Mouse (Mus musculus) liver, adult 2 months (tissue): ENCODE measurements at regions not wholly inside any gene's neighbourhood (a gene's known extent, or its start where the extent isn't known, plus 50 kb on each side); places are given as distances from the start of the nearest gene placed in this dataset.
A peak's percentile ranks its signal among the peaks of the same experiment; 100 is the strongest.

Experiments used
- DNase-seq: peaks from one replicate; pipeline ENCODE4 v3.0.0-alpha.2; 2011; ENCODE audit warnings: low read depth, low spot score; ENCODE audit errors: extremely low read depth
- H3K27ac ChIP-seq: fragments of 200-500 bp; replicated peaks from 2 replicates; pipeline ENCODE4 v1.5.1; 2012; ENCODE audit warnings: low read depth, mild to moderate bottlenecking, control low read depth, inconsistent platforms, low read length; ENCODE audit not compliant: insufficient read depth
- H3K27me3 ChIP-seq: fragments of 200-500 bp; 2 replicates; pipeline ENCODE4 v1.6.1; 2012; ENCODE audit warnings: mild to moderate bottlenecking, moderate library complexity, low read length, inconsistent platforms; ENCODE audit not compliant: control insufficient read depth, insufficient read depth
- H3K36me3 ChIP-seq: fragments of 200-500 bp; 2 replicates; pipeline ENCODE4 v1.6.1; 2012; ENCODE audit warnings: low read length, inconsistent platforms; ENCODE audit not compliant: control insufficient read depth, insufficient read depth
- H3K4me1 ChIP-seq: fragments of 200-500 bp; 2 replicates; pipeline ENCODE4 v1.6.1; 2011; ENCODE audit warnings: low read length; ENCODE audit not compliant: control insufficient read depth, insufficient read depth
- H3K4me3 ChIP-seq: fragments of 200-500 bp; 2 replicates; pipeline ENCODE4 v1.5.1; 2011; ENCODE audit warnings: low read depth, mild to moderate bottlenecking, control low read depth, low read length, moderate library complexity; ENCODE audit not compliant: insufficient read depth
- H3K79me2 ChIP-seq: fragments of 200-500 bp; 2 replicates; pipeline ENCODE4 v1.6.1; 2012; ENCODE audit warnings: inconsistent platforms, mild to moderate bottlenecking, low read length, moderate library complexity; ENCODE audit not compliant: control insufficient read depth, insufficient read depth
- H3K9ac ChIP-seq: fragments of 200-500 bp; 2 replicates; pipeline ENCODE4 v1.6.1; 2012; ENCODE audit warnings: low read depth, mild to moderate bottlenecking, control low read depth, inconsistent platforms, low read length
- CTCF ChIP-seq: fragments of 200-500 bp; IDR thresholded peaks from 2 replicates; pipeline ENCODE4 v1.5.1; 2011; ENCODE audit warnings: low read depth, low read length, control low read depth
- POLR2A ChIP-seq: fragments of 200-500 bp; IDR thresholded peaks from 2 replicates; pipeline ENCODE4 v1.6.1; 2011; ENCODE audit warnings: low read length, control low read depth; ENCODE audit not compliant: insufficient read depth; ENCODE audit errors: extremely low read depth
- WGBS: fragments of 180-500 bp; shearing (Covaris S2); methylation state at CpG from one replicate; pipeline ENCODE4 v1.1.7; 2018; 5-methylcytosine and 5-hydroxymethylcytosine counted together

DNA sequence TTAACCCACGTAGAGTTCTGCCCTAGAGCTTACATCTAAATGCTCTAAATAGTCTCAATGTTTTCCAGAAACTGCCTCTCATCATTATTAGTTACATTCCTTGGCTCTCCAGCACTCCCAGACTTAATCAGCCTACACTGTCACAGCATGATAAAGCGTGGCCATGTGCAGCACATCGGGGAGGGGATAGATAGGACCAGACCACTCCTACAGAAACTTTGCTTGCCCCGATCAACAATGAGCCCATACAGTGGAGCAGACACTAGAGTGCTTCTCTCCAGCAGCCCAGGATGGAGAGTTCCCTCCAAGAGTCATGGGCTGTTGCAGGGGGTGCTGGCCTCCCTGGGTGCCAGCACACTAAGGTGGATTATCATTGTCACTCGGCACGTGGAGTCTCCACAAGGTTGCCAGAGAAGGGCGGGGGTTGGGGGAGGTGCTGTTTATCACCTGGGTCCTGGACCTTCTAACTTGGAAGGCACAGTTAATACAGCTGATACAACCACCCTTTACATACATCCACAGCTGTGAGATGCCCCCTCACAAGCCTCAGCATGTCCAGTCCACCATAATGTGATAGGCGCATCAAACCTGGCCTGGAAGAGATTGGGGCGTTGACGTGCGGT, 73.4 kb upstream of the Armc2 start:
- WGBS: 88% methylated on average over 11 of the region's 11 CpGs

DNA sequence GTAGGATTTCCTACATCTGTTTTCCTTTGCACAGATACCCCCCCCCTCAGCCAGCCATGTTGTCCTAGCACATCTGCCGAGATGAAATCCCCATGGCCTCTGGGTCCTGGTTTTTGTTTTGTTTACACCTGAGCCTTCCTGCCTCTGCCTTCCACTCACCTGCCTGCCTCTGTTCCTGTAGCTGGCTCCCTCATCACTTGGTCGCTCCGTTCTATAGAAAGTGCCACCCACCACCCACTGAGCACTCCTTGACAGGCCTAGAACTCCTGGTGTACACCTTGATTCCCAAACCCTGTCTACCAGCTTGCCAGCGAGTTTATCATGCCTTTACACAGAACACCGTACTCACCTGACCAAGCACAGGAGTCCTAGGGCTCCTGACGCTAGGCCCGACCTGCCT, 72.6 kb upstream of the Armc2 start:
- H3K27me3 ChIP-seq: no peaks in the 10 kb centered on the region
- H3K79me2 ChIP-seq: no peaks in the 10 kb centered on the region
- TF ChIP-seq CTCF (no peak), POLR2A (no peak)
- H3K36me3 ChIP-seq: no peaks in the 10 kb centered on the region
- 93% methylated on average over 7 of the region's 7 CpGs for WGBS
- DNase-seq: no peak
- H3K27ac ChIP-seq: no peak overlapping the region
- H3K4me3 ChIP-seq: no peak overlapping the region
- H3K4me1 ChIP-seq: peaks cover 5% of the 10 kb centered on the region
- H3K9ac ChIP-seq: no peak overlapping the region

More for the DNA sequence above, 73.4 kb upstream of the Armc2 start:
- no peak overlapping the region for H3K9ac ChIP-seq
- no peak overlapping the region for H3K4me3 ChIP-seq
- peaks cover 5% of the 10 kb centered on the region for H3K4me1 ChIP-seq
- no peak for TF ChIP-seq CTCF
- TF ChIP-seq POLR2A: no peak
- no peak for DNase-seq
- H3K27ac ChIP-seq: no peak overlapping the region
- H3K79me2 ChIP-seq: no peaks in the 10 kb centered on the region
- H3K27me3 ChIP-seq: no peaks in the 10 kb centered on the region
- H3K36me3 ChIP-seq: no peaks in the 10 kb centered on the region

DNA sequence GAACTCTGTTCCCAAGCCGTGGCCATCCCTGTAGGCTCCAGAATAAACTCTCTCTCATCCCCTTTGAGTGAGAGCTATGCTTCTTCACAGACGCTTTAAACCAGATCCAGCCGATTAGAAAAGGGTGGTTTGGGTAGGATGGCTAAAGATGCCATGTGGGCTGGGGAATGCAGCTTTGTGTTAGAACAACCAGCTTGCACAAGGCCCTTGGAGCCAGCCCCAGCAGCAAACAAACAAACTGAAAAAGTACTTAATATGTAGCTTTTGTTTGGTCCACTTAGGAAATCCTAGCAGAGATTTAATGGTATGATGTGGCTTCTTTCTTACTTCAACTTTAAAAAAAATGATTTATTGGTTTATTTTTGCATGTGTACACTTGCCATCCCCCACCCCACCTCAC, 71.9 kb upstream of the Armc2 start:
- H3K27ac ChIP-seq: no peak overlapping the region
- peak; percentile 19 for DNase-seq
- no peak for TF ChIP-seq CTCF
- TF ChIP-seq POLR2A: no peak
- no peaks in the 10 kb centered on the region for H3K79me2 ChIP-seq
- H3K4me1 ChIP-seq: peaks cover 5% of the 10 kb centered on the region
- WGBS: 75% methylated on average over 3 of the region's 3 CpGs
- no peaks in the 10 kb centered on the region for H3K27me3 ChIP-seq
- no peak overlapping the region for H3K4me3 ChIP-seq
- H3K36me3 ChIP-seq: no peaks in the 10 kb centered on the region
- no peak overlapping the region for H3K9ac ChIP-seq

DNA sequence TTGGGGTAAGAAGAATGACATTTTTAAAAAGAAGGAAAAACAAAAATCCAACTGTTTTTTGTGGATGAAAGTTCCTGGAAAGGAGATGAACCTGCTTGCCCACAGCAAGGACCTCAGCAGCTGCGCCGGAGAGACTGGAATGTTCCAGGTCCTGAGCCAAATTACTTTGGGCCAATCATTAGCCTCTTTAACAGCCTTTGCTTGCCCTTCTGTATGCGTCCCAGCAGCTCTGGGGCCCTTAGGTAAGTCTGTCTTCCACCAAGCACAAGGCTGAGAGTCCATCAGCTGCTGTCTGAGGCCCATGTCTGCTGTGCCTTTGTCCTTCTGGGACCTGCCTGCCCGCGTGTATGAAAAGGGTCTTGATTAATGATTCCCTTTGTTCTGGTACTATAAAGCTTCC, 71.4 kb upstream of the Armc2 start:
- H3K4me3 ChIP-seq: no peak overlapping the region
- WGBS: 41% methylated on average over 5 of the region's 5 CpGs
- DNase-seq: peak; percentile 67
- H3K9ac ChIP-seq: no peak overlapping the region
- TF ChIP-seq POLR2A (no peak), CTCF (no peak)
- peaks cover 5% of the 10 kb centered on the region for H3K4me1 ChIP-seq
- H3K36me3 ChIP-seq: no peaks in the 10 kb centered on the region
- H3K27ac ChIP-seq: no peak overlapping the region
- no peaks in the 10 kb centered on the region for H3K79me2 ChIP-seq
- no peaks in the 10 kb centered on the region for H3K27me3 ChIP-seq

DNA sequence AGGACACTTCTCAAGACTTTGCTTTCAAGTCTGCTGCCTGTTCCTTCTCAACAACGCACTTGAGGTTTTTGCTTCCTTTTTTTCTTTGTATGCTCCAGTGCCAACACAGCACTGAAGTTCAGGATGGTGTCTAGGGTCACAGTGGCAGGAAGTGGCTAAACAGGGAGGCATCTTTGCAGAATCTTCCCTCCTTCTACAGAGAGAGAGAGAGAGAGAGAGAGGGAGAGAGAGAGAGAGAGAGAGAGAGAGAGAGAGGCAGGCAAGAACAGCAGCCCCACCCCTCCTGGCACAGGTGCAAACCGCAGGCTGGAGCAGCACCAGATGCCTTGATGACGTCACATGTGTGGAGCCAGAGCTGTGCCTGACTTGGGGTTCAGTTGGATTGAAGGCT, 71.0 kb upstream of the Armc2 start:
- Histone ChIP-seq H3K4me3 (no peak overlapping the region), H3K36me3 (no peaks in the 10 kb centered on the region), H3K27me3 (no peaks in the 10 kb centered on the region), H3K27ac (no peak overlapping the region), H3K9ac (no peak overlapping the region), H3K79me2 (no peaks in the 10 kb centered on the region), H3K4me1 (peaks cover 5% of the 10 kb centered on the region)
- TF ChIP-seq POLR2A (no peak), CTCF (no peak)
- peak; percentile 80 for DNase-seq
- 10% methylated on average over 3 of the region's 3 CpGs for WGBS

DNA sequence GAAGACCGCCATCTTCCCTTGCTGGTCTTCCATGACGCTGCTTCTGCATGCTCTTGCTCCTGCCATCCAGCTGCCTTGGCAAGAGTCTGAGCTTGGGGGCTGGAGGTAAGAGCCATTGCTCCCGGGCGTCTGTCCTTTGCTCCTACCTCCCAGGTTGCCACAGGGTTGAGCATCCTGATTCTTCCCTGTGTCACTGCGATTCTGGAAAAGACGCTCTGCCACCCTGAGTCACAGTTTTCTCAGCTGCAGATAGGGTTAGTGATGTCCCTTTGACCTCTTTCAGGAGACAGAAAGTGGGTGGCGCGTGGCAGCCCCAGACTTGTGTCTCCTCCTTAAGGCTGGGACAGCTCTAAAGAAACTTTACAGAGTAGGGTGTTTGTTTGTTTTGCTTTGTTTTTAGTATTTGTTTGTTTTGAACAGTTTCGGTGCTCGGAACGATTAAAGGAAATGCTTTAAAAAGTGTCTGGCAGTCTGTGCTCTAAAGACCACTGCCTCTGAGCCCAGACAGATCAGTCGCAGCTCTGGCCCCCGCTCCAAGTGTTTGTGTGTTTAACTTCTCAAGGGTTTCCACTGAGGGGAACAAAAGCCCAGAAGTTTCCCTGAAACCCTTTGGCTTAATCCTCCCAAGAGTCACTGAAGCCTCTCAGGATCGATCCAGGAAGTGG, 70.5 kb upstream of the Armc2 start:
- Histone ChIP-seq H3K79me2 (no peaks in the 10 kb centered on the region), H3K27me3 (no peaks in the 10 kb centered on the region), H3K27ac (no peak overlapping the region), H3K9ac (no peak overlapping the region), H3K36me3 (no peaks in the 10 kb centered on the region), H3K4me1 (peaks cover 5% of the 10 kb centered on the region), H3K4me3 (no peak overlapping the region)
- 54% methylated on average over 14 of the region's 14 CpGs for WGBS
- DNase-seq: no peak
- TF ChIP-seq POLR2A (no peak), CTCF (no peak)
